Mouse (Mus musculus): ENCODE measurements around the gene Gstp1.

DNA sequence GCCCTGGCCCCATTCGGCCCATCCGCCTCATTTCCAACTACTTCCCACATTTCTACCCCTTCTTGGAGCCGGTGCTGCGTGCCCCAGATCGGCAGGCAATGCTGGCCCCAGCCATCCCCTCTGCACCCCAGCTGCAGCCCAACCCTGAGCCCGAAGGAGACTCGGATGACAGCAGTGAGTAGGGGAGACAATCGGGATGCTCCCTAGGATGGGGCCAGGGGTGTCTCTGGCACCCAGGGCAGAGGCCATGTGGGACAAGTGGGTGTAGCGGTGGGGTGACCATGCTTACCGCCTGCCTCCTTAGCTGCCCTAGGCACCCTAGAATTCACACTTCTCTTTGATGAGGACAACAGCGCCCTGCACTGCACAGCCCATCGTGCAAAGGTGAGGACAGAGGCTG, 34.1 kb downstream of the Gstp1 start:
- no peak for TF ChIP-seq CTCF (IDR thresholded peaks at IDR 0.05; ENCODE audit: control insufficient read depth, insufficient read depth, insufficient read length)
- no peak for TF ChIP-seq MYOD1 (IDR thresholded peaks at IDR 0.05; ENCODE audit: control insufficient read depth, insufficient read length, low read depth)
